Mouse (Mus musculus) layer of hippocampus, adult 9-10 months (tissue): ENCODE measurements at regions not wholly inside any gene's neighbourhood (a gene's known extent, or its start where the extent isn't known, plus 50 kb on each side); places are given as distances from the start of the nearest gene placed in this dataset.
A peak's percentile ranks its signal among the peaks of the same experiment; 100 is the strongest.

Experiments
- DNase-seq: peaks from one replicate; pipeline ENCODE4 v3.0.0; 2022; ENCODE audit warnings: low spot score

GRCm38 (mm10) chr13:116243272-116243784, 66.2 kb downstream of the Isl1 start:
- DNase-seq = no peak

- no peak for DNase-seq
These were observed 94.4 kb downstream of the Isl1 start for GRCm38 (mm10) chr13:116215101-116215500.

- DNase-seq = no peak
These were observed 95.4 kb downstream of the Isl1 start for GRCm38 (mm10) chr13:116213843-116214829.

- no peak for DNase-seq
These were observed 108.1 kb downstream of the Isl1 start for GRCm38 (mm10) chr13:116201177-116201920.

GRCm38 (mm10) chr13:116187059-116187458, 122.4 kb downstream of the Isl1 start:
- no peak for DNase-seq

GRCm38 (mm10) chr13:116177781-116178180, 131.7 kb downstream of the Isl1 start:
- no peak for DNase-seq

- no peak for DNase-seq
These were observed 134.5 kb downstream of the Isl1 start for GRCm38 (mm10) chr13:116174976-116175375.

GRCm38 (mm10) chr13:116173866-116174265, 135.6 kb downstream of the Isl1 start:
- DNase-seq = no peak

- DNase-seq = no peak
These were observed 166.5 kb downstream of the Isl1 start for GRCm38 (mm10) chr13:116143022-116143421.

GRCm38 (mm10) chr13:116118664-116119063, 190.8 kb downstream of the Isl1 start:
- no peak for DNase-seq

GRCm38 (mm10) chr13:116111032-116111808, 198.3 kb downstream of the Isl1 start:
- DNase-seq = peak; percentile 17

GRCm38 (mm10) chr13:116110578-116110977, 198.9 kb downstream of the Isl1 start:
- DNase-seq = peak; percentile 3

- DNase-seq = no peak
These were observed 221.8 kb downstream of the Isl1 start for GRCm38 (mm10) chr13:116087541-116088308.

- DNase-seq = no peak
These were observed 222.3 kb downstream of the Isl1 start for GRCm38 (mm10) chr13:116087140-116087539.

GRCm38 (mm10) chr13:116056976-116057647, 252.4 kb downstream of the Isl1 start:
- DNase-seq = no peak

- no peak for DNase-seq
These were observed 253.3 kb downstream of the Isl1 start for GRCm38 (mm10) chr13:116056112-116056652.

- DNase-seq = no peak
These were observed 273.3 kb downstream of the Isl1 start for GRCm38 (mm10) chr13:116036166-116036565.

GRCm38 (mm10) chr13:116030152-116030720, 279.3 kb downstream of the Isl1 start:
- DNase-seq = no peak

GRCm38 (mm10) chr13:116028583-116028982, 280.9 kb downstream of the Isl1 start:
- no peak for DNase-seq

- no peak for DNase-seq
These were observed 282.3 kb downstream of the Isl1 start for GRCm38 (mm10) chr13:116027147-116027546.
